Mouse (Mus musculus): ENCODE measurements around the gene Sestd1. TPM values are rescaled to one million over a fixed set of nuclear protein-coding genes. Genes with fewer than 3 reads are reported as not detected.

The Sestd1 gene
- total and polyA plus RNA-seq, 3 experiments = not detected

GRCm38 (mm10) chr2:77286755-77287154 is 6.4 kb upstream of the Sestd1 start:
- Histone ChIP-seq H3K9me3 (replicated peaks; ENCODE audit: insufficient read depth, low read length) (no peaks in the 10 kb centered on the region), H3K79me2 (ENCODE audit: control insufficient read depth, insufficient read depth, low read length, poor library complexity) (no peaks in the 10 kb centered on the region), H3K9ac (ENCODE audit: control insufficient read depth, low read depth, low read length, poor library complexity, severe bottlenecking) (no peak overlapping the region), H3K4me3 (ENCODE audit: control insufficient read depth in 1 of 2, insufficient read depth in 1 of 2, low read depth in 2 of 2, low read length in 2 of 2) (no peak overlapping the region), H3K27ac (ENCODE audit: control insufficient read depth, low read depth, low read length) (no peak overlapping the region), H3K36me3 (ENCODE audit: control insufficient read depth in 1 of 2, insufficient read depth in 2 of 2, low read length in 2 of 2) (no peaks in the 10 kb centered on the region), H3K4me1 (ENCODE audit: control insufficient read depth in 1 of 2, insufficient read depth in 2 of 2, low read length in 2 of 2) (no peaks in the 10 kb centered on the region), H3K27me3 (ENCODE audit: control insufficient read depth in 1 of 2, insufficient read depth in 2 of 2, low read length in 2 of 2) (no peaks in the 10 kb centered on the region)
- TF ChIP-seq POLR2AphosphoS2 (IDR thresholded peaks at IDR 0.05; ENCODE audit: low read length) = no peak
- TF ChIP-seq KAT2A (conservative IDR thresholded peaks at IDR 0.05; ENCODE audit: low read depth, low read length) = no peak
- no peak for TF ChIP-seq SMC3 (IDR thresholded peaks at IDR 0.05; ENCODE audit: low read depth, low read length)
- TF ChIP-seq CTCF (IDR thresholded peaks at IDR 0.05 in 2 of 3, conservative IDR thresholded peaks at IDR 0.05 in 1 of 3; ENCODE audit: control insufficient read depth in 1 of 3, insufficient read depth in 1 of 3, low read depth in 2 of 3, low read length in 3 of 3, poor library complexity in 1 of 3, severe bottlenecking in 1 of 3) = no peak
- TF ChIP-seq RCOR1 (IDR thresholded peaks at IDR 0.05; ENCODE audit: low read depth, low read length) = no peak
- TF ChIP-seq MEF2A (IDR thresholded peaks at IDR 0.05; ENCODE audit: extremely low read depth, insufficient replicate concordance, low read depth, low read length, poor library complexity, severe bottlenecking) = no peak
- no peak for TF ChIP-seq CHD2 (IDR thresholded peaks at IDR 0.05; ENCODE audit: low read length)
- TF ChIP-seq ZKSCAN1 (IDR thresholded peaks at IDR 0.05; ENCODE audit: low read depth, low read length) = no peak
- TF ChIP-seq MYC (IDR thresholded peaks at IDR 0.05; ENCODE audit: low read depth, low read length) = no peak
- TF ChIP-seq CHD1 (IDR thresholded peaks at IDR 0.05; ENCODE audit: low read depth, low read length) = no peak
- TF ChIP-seq MYB (IDR thresholded peaks at IDR 0.05; ENCODE audit: low read depth, low read length) = no peak
- TF ChIP-seq ZC3H11A (IDR thresholded peaks at IDR 0.05; ENCODE audit: low read depth, low read length) = no peak
- no peak for TF ChIP-seq GABPA (IDR thresholded peaks at IDR 0.05; ENCODE audit: low read depth, low read length)
- TF ChIP-seq TBP (IDR thresholded peaks at IDR 0.05; ENCODE audit: low read depth, low read length) = no peak
- no peak for TF ChIP-seq BHLHE40 (IDR thresholded peaks at IDR 0.05; ENCODE audit: borderline replicate concordance, low read depth, low read length)
- TF ChIP-seq TCF12 (IDR thresholded peaks at IDR 0.05; ENCODE audit: low read depth, low read length) = no peak
- TF ChIP-seq USF1 (IDR thresholded peaks at IDR 0.05; ENCODE audit: low read depth, low read length) = no peak
- no peak for TF ChIP-seq SIN3A (IDR thresholded peaks at IDR 0.05; ENCODE audit: low read length)
- TF ChIP-seq ZNF384 (IDR thresholded peaks at IDR 0.05; ENCODE audit: low read depth, low read length) = no peak
- DNase-seq (ENCODE audit: low read depth, low spot score) = no peak

GRCm38 (mm10) chr2:77284281-77284899 is 4.0 kb upstream of the Sestd1 start:
- TF ChIP-seq ZNF384 (IDR thresholded peaks at IDR 0.05; ENCODE audit: low read depth, low read length) (no peak), EP300 (IDR thresholded peaks at IDR 0.05; ENCODE audit: low read depth in 1 of 2, low read length in 2 of 2) (no peak), TBP (IDR thresholded peaks at IDR 0.05; ENCODE audit: low read depth, low read length) (no peak), MYB (IDR thresholded peaks at IDR 0.05; ENCODE audit: low read depth, low read length) (no peak), TAL1 (IDR thresholded peaks at IDR 0.05; ENCODE audit: low read length) (no peak), POLR2AphosphoS2 (IDR thresholded peaks at IDR 0.05; ENCODE audit: low read length) (no peak), HCFC1 (IDR thresholded peaks at IDR 0.05; ENCODE audit: low read depth, low read length) (no peak)
- Histone ChIP-seq H3K4me3 (ENCODE audit: control insufficient read depth in 1 of 2, insufficient read depth in 1 of 2, low read depth in 2 of 2, low read length in 2 of 2) (no peak overlapping the region), H3K4me1 (ENCODE audit: control insufficient read depth in 1 of 2, insufficient read depth in 2 of 2, low read length in 2 of 2) (no peaks in the 10 kb centered on the region), H3K27me3 (ENCODE audit: control insufficient read depth in 1 of 2, insufficient read depth in 2 of 2, low read length in 2 of 2) (no peaks in the 10 kb centered on the region), H3K27ac (ENCODE audit: control insufficient read depth, low read depth, low read length) (no peak overlapping the region), H3K79me2 (ENCODE audit: control insufficient read depth, insufficient read depth, low read length, poor library complexity) (no peaks in the 10 kb centered on the region), H3K9me3 (replicated peaks; ENCODE audit: insufficient read depth, low read length) (no peaks in the 10 kb centered on the region), H3K36me3 (ENCODE audit: control insufficient read depth in 1 of 2, insufficient read depth in 2 of 2, low read length in 2 of 2) (no peaks in the 10 kb centered on the region), H3K9ac (ENCODE audit: control insufficient read depth, low read depth, low read length, poor library complexity, severe bottlenecking) (no peak overlapping the region)
- DNase-seq (ENCODE audit: low read depth, low spot score) = no peak
